Mouse (Mus musculus) embryonic fibroblast, embryonic 13.5 days (primary cell): ENCODE measurements around the gene Ephb2.

Source experiments
- CTCF ChIP-seq: IDR thresholded peaks from 2 replicates; pipeline ENCODE4 v1.5.1; 2011; ENCODE audit warnings: mild to moderate bottlenecking, control low read depth, low read length, moderate library complexity, borderline replicate concordance; ENCODE audit not compliant: insufficient read depth
- POLR2A ChIP-seq: IDR thresholded peaks from 2 replicates; pipeline ENCODE4 v1.6.1; 2011; ENCODE audit warnings: low read depth, mild to moderate bottlenecking, control low read depth, low read length, moderate library complexity

GRCm38 (mm10) chr4:136860022-136860421 is 24.2 kb upstream of the Ephb2 start:
- no peak for TF ChIP-seq CTCF
- TF ChIP-seq POLR2A, result no peak
